Mouse (Mus musculus) lung, postnatal 36 days (tissue): ENCODE measurements around the gene Vmn2r78.
"Not testable (repeated sequence)": the region's sequence is repeated elsewhere in the genome, so short reads cannot be mapped to it uniquely, and the experiment has no call there.

Experiments used
- DNase-seq: peaks from one replicate; pipeline ENCODE4 v3.0.0; 2022; ENCODE audit warnings: mixed read lengths

The Vmn2r78 gene

GRCm38 (mm10) chr7:86914794-86915193 lies at the start of gene Vmn2r78:
Gene Vmn2r78, plus strand, starts transcription at chr7:86915094.
- not testable (repeated sequence) for DNase-seq

DNA sequence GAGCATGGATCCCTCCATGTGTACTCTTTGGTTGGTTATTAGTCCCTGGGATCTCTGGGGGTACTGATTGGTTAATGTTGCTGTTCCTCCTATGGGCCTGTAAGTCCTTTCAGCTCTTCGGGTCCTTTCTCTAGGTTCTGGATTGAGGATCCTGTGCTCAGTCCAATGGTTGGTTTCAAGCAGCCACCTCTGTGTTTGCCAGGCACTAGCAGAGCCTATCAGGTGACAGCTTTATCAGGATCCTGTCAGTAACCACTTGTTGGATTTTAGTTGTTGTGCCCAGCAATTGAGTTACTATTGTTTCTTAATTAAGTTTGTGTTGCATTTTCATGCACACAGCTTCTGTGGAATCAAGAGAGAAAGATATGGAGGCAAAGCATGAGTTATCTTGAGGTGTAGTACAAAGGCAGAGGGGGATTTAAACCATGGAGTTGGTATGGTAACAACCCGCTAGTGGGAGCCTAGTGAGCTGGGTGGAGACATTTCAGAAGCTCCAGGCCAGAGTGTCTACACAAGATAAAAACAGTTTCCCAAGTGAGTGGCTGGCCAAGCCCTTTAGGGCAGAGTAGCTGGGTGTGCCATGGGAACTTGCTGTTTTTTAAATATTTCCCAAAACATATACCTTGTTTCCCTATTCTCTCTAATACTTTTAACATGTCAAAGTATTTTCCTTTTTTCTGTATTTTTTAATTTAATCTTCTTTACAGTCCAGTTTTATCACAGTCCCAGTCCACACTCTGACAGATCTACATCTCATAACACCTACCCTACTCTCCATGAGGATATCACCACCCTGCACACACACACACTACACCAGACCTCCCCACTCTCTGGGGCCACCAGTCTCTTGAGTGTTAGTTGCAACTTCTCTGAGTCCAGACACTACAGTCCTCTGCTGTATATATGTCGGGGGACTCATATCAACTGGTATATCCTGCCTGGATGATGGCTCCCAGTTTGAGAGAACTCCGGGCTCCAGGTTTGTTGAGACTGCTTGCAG lies 25.1 kb upstream of the Vmn2r78 start:
- no peak for DNase-seq

DNA sequence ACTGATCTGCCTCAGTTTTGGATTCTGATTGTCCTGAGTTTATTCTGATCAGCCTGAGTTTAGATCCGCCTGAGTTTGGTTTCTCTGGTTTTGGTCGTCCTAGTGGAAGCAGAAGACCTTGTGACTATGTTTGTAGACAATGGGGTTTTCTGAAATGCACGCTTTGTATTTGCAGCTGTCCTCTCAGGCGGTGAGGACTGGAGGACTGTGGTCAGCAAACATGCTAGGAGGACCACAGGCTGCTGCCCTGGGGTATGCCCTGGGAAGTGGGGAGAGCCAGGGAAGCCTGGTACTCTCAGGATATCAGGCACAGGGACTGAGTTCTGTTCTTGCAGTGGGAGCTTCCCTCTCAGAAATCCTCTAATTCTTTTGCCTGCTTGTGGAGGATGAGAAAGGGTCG lies 22.4 kb downstream of the Vmn2r78 start:
- DNase-seq = no peak

DNA sequence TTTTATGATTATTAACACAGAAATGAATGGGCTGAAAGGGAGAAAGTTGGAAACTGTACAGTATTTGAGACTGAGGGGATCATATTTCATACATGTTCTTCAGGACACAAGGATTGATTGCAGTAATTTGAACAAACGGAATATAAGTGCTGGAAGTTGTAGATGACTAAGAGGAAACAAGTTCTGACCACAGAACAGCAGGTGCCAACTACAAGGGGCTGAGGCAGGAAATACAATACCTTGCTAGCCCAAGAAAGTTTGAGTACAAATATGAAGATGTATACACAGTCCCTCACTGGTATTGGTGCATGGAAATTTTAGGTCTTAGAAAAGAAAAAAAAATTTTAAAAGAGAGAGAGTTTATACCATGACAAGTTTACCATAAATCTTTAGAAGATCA lies 79.8 kb downstream of the Vmn2r78 start:
- no peak for DNase-seq

DNA sequence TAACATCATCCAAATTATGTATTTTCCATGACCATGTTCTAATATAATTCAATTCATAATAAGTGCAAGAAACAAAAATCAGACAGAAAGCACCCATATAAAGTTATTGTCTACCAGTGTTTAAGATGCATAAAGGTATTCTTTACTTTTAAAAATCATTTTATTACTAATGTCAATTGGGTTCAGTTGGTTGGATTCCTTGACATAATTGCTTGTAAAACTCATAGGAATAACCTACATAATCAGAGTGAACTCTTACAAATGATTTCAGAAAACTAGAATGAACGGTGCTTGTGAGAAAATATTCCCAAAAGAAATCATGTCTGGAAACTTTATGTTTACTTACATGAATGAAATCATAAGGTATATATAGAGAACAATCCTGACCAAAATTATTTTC lies 80.9 kb downstream of the Vmn2r78 start, which contains the start of gene Vmn2r79:
Gene Vmn2r79 (plus strand): TSS at position 301 of the 400 bp plus-strand sequence.
- not testable (repeated sequence) for DNase-seq
